Mouse (Mus musculus) lung, postnatal 25 days (tissue): ENCODE results near the gene Rars.
"Not testable (repeated sequence)": the region's sequence is repeated elsewhere in the genome, so short reads cannot be mapped to it uniquely, and the experiment has no call there.

Experiments used
- DNase-seq: peaks from one replicate; pipeline ENCODE4 v3.0.0; 2022; ENCODE audit warnings: low spot score

Gene Rars

GRCm38 (mm10) chr11:35834022-35834760, at the start of gene Rars:
TSS of gene Rars (minus strand) at chr11:35834506.
- peak; percentile 96 for DNase-seq

GRCm38 (mm10) chr11:35882777-35883176, 48.5 kb upstream of the Rars start:
- DNase-seq, result no peak

GRCm38 (mm10) chr11:35878559-35878897, 44.2 kb upstream of the Rars start:
- no peak for DNase-seq

GRCm38 (mm10) chr11:35877651-35878558, 43.6 kb upstream of the Rars start:
- no peak for DNase-seq

GRCm38 (mm10) chr11:35873624-35874244, 39.4 kb upstream of the Rars start:
- DNase-seq, result no peak

GRCm38 (mm10) chr11:35870961-35871360, 36.7 kb upstream of the Rars start:
- DNase-seq, result no peak

- no peak for DNase-seq
Measured at GRCm38 (mm10) chr11:35866140-35866539, 31.8 kb upstream of the Rars start.

GRCm38 (mm10) chr11:35864981-35865604, 30.8 kb upstream of the Rars start:
- no peak for DNase-seq

GRCm38 (mm10) chr11:35863653-35864052, 29.3 kb upstream of the Rars start:
- DNase-seq, result no peak

- no peak for DNase-seq
Measured at GRCm38 (mm10) chr11:35857395-35858067, 23.2 kb upstream of the Rars start.

GRCm38 (mm10) chr11:35856359-35857040, 22.2 kb upstream of the Rars start:
- no peak for DNase-seq

- no peak for DNase-seq
Measured at GRCm38 (mm10) chr11:35855567-35855966, 21.3 kb upstream of the Rars start.

GRCm38 (mm10) chr11:35854941-35855340, 20.6 kb upstream of the Rars start:
- DNase-seq, result no peak

GRCm38 (mm10) chr11:35853651-35854050, 19.3 kb upstream of the Rars start:
- no peak for DNase-seq

GRCm38 (mm10) chr11:35852731-35853130, 18.4 kb upstream of the Rars start:
- DNase-seq, result peak; percentile 20

- no peak for DNase-seq
Measured at GRCm38 (mm10) chr11:35844299-35844698, 10.0 kb upstream of the Rars start.

- DNase-seq, result not testable (repeated sequence)
Measured at GRCm38 (mm10) chr11:35842560-35842959, 8.3 kb upstream of the Rars start.

GRCm38 (mm10) chr11:35841738-35842325, 7.5 kb upstream of the Rars start:
- DNase-seq, result no peak

- DNase-seq, result not testable (repeated sequence)
Measured at GRCm38 (mm10) chr11:35840806-35841205, 6.5 kb upstream of the Rars start.

- no peak for DNase-seq
Measured at GRCm38 (mm10) chr11:35840282-35840681, 6.0 kb upstream of the Rars start.
